Mouse (Mus musculus) CD8-positive naive resting alpha-beta T cell, adult 2 months (primary cell): ENCODE results near the gene Vmn2r56.
A peak's percentile ranks its signal among the peaks of the same experiment; 100 is the strongest.
"Not testable (repeated sequence)": the region's sequence is repeated elsewhere in the genome, so short reads cannot be mapped to it uniquely, and the experiment has no call there.

Experiments
- DNase-seq, 2 experiments: peaks; one replicate each; pipeline ENCODE4 v3.0.0; 2022; ENCODE audit warnings: low read depth in 2 of 2, low spot score in 2 of 2

Gene Vmn2r56

DNA sequence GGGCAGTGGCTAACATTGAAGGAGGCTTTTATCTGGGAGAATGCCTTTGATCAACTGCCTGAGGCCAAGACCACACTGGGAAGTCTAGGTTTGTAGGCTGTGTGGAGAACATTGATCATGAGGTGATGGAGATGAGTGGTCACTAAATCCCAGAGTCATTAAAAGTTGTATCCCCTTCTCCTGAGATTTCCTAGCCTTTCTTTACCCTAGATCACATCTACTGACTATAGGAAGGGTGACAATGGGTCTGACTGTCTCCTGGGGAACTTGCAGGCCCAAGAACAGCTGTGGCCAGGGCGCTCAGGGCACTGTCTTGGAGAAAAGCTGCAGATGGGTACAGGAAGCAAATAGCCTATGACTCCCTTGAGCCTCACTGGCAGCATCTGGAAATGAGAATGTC lies at the start of gene Vmn2r56:
TSS of gene Vmn2r56 (minus strand) at position 101 of the 400 bp plus-strand sequence.
- no peak for DNase-seq

DNA sequence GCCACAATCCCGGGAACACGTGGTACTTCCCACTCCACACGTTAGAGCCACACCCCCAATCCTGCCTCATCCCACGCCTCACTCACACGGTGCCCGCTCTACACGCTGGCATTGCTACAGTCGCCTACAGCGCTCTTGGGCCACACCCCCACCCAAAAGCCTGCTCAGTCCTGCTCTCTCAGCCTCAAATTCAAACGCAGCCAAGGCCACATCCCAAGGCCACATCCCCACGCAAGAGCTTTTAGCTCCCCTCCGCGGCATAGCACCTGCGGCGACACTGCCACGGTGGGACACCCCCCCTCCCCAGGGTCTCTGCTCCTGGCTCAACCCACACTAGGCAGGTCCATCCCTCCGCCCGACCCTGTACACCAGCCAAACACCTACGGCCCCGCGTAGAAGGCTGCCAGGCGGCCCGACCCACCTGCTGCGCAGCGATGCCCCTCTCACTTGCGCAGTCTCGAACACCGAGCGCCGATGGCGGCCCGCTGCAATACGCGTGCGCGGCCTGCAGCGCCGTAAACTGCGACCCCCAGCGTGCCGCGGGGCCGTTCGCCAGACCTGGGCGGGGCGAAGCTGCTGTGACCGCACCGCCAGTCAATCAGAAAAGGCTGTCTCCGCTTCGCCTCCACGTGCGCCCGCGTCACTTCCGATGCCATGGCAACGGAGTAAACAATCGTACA lies 45.5 kb upstream of the Vmn2r56 start:
- peak; percentile 68 to 70 for DNase-seq

DNA sequence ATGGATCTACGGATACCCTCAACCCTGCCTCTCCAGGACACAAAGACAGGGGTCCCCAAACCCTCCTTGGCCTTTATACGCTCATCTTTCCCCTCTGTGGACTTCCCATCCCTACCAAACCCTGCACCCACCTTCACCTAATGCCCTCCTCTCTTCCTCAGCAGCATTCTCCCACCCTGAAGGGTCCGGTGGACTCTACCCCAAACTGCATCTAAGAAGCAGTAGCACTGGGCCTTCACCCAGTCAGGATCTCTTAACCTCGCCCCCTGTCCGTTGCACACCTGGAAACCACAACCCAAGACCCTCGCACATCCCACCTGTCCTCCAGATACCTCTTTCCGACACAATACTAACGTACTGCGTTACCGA lies 45.0 kb upstream of the Vmn2r56 start:
- DNase-seq: no peak

DNA sequence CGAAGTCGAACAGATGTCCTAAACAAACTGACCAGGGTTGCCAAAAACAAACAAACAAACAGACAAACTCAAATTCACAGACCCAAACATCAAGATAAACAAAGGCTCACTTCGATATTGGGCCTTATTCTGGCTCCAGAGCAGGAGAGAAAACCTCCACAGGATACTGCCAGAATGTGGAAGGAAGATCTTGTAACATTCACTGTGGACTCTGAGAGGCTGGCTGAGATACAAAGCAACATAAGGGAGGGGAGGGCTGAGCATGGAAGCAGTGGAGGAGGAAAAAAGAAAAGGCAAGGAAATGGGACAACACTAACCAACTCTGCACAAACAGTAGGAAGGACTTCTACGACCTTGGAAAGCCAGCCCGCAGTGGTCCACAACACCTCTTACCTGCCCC lies 44.3 kb upstream of the Vmn2r56 start:
- no peak for DNase-seq

DNA sequence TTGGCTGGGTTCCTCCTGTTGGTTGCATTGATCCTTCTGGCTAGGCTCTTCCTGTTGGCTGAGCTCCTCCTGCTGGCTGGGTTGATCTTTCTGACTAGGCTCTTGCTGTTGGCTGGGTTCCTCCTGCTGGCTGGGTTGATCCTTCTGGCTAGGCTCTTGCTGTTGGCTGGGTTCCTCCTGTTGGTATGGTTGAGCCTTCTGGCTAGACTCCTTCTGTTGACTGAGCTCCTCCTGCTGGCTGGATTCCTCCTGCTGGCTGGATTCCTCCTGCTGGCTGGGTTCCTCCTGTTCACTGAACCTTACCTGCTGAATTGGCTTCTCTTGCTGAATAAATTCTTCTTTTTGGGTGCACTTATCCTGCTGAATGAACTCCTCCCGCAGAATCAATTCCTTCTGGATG lies 39.8 kb upstream of the Vmn2r56 start:
- no peak for DNase-seq

DNA sequence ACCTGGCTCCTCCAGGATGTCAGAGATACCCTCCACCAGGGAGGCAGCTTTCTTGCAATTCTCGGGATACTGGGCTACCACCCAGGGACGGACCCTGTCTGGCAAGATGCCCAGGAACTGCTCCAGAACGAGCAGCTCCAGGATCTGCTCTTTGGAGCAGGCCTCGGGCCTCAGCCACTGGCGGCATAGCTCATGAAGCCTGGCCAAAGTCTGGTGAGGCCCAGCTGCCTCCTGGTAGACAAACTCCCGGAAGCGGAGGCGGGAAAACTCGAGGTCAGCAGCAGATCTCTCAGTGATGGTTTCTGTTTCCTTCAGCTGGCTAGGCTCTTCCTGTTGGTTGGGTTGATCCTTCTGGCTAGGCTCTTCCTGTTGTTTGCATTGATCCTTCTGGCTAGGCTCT lies 39.3 kb upstream of the Vmn2r56 start:
- DNase-seq: no peak

DNA sequence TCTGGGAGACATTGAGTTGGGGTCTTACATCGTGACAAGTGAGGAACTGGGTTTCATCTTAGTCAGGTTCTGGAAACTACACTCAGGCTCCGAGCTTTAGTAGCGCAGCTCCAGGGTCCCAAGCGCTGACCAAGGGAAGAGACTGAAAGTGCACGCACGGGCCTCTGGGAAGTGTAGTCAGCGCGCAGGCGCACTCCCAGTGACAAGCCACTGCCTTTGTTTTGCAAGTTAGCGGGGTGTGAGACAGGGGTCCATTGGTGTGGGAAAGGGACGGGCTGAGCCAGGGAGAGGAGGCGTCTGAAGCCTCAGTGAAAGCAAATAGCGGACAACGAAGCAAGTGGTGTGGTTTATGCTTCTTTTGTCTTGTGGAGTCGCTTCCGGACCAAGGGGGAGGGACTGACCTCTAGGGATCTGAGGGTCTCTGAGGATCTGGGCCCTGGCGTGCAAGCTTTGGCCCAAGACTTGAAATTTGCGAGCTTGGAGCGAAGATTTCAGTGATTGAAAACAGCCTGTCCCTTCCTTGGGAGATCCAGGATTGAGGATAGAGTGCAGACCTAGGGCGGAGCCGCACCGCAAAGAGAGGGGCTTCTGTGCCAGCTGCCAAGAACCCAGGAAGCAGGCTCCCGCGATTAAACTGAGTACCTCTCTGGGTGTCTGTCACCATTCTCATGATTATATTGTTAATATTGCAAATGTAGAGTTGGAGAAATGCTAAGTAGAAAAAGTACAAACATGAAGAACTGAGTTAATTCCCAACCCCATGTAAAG lies 14.8 kb upstream of the Vmn2r56 start:
- no peak for DNase-seq

DNA sequence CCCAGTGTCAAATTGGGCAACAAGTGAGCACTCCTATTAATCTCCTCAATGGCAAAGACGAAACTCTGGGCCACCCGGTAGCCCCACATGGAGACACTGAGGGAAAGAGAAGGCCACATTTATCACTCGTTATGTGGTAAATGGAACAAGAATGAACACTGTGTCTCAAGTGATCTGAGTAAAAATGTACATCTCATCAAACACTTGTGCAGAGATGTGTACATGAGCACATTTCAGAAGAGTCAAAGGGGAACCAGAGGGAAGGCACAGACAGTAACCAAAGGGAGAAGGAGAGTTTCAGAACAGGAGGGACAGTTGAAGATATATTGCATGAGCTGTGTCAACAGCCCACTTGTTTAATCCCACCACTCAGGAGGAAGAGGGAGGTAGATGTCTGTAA lies 49.9 kb downstream of the Vmn2r56 start, which contains the start of gene Vmn2r55:
TSS of gene Vmn2r55 (minus strand) at position 101 of the 400 bp plus-strand sequence.
- DNase-seq: not testable (repeated sequence)

DNA sequence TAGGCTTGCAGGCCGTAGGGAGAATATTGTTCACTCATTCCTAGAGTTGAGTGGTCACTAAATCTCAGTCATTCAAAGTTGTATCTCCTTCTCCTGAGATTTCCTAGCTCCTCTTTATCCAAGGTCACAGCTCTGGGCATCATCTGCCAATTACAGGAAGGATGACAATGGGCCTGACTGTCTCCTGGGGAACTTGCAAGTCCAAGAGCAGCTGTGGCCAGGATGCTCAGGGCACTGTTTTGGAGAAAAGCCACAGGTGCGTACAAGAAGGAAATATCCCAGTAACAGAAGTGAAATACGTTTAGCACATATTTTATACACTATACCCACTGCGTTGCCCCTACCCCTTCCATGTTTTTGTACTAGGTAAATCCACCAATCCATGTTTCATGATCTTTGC lies 94.6 kb downstream of the Vmn2r56 start, which contains the start of gene Vmn2r54:
TSS of gene Vmn2r54 (minus strand) at position 101 of the 400 bp plus-strand sequence.
- not testable (repeated sequence) for DNase-seq
